Mouse (Mus musculus): ENCODE results near the gene Epha8. TPM values are rescaled to one million over a fixed set of nuclear protein-coding genes. Genes with fewer than 3 reads are reported as not detected.

The Epha8 gene
- polyA plus RNA-seq, 2 experiments from 2014 or later = not detected

- ATAC-seq = no peak
Observed at GRCm38 (mm10) chr4:136954562-136954961, 2.1 kb downstream of the Epha8 start.

DNA sequence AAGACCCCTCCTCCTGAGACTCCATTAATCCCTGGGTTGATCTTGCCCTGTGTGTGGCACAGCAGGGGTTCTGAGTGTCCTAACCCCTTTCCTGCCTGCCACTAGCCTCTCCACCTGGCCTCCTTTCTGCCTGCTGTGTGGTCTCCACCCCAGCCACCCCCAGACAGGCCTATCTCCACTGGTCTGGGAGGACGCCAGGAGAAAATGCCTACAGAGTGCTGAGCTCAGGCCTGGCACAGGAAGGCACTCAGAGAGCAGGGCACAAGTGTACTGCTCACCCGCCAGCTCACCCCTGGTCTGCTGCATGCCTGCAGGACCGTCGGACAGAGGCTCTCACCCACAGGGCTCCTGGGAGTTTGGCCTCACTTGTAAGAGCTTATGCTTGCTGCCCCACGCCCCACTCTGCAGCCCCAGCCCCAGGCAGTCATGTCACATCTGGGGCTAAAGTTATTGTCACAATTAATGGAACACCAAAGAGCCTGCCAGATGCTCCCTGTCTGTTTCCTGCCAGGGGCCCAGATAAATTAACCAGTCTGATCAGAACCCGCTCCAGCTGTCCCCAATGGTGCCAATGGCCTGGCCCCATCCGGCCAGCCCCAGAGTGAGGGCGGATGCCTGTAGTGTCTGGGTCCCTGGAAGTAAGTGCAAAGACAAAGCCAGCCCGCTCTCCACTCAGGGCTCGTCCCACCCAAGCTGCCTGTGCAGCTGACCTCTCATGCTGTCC, 7.2 kb downstream of the Epha8 start:
- ATAC-seq = no peak

DNA sequence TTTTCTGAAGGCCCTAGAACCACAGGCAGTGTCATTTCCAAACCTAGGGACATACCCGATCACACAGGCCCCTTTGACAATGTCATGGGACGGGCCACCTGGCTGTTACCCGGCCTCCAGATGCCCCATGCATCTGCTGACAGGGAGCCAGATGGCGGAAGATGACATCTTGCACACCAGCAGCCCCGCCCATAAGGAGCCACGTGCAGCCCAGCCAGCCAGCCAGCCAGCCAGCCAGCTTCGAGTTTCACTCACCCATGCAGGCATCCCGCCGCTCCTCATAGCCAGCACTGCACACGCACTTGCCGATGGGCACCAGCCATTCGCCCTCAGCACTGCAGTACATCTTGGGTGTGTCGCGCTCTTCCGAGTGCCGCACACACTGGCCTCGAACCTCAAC, 11.2 kb downstream of the Epha8 start:
- no peak for ATAC-seq

GRCm38 (mm10) chr4:136944558-136945350, 11.9 kb downstream of the Epha8 start:
- ATAC-seq = no peak

- no peak for ATAC-seq
Observed at GRCm38 (mm10) chr4:136943175-136943574, 13.4 kb downstream of the Epha8 start.

GRCm38 (mm10) chr4:136942761-136943160, 13.9 kb downstream of the Epha8 start:
- ATAC-seq = no peak

DNA sequence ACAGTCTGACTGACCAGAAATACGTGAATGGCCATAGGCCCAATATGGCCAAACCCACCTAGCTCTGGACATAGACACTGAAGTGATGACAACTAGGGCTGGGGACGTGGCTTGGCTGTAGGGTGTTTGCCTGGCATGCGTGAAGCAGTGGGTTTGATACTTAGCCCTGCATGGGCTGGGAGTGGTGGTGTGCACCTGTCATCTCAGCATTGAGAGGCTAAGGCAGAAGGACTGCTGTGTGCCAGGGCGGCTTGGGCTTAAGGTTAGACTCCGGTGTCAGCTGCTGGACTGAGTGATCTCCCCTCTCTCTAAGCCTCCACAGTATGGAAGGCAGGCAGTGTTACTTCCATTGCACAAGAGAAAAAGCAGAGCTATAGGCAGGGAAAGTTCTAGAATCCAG, 18.7 kb downstream of the Epha8 start:
- ATAC-seq = no peak

GRCm38 (mm10) chr4:136937344-136937743, 19.3 kb downstream of the Epha8 start:
- ATAC-seq = no peak

- ATAC-seq = no peak
Observed at GRCm38 (mm10) chr4:136934746-136935613, 21.6 kb downstream of the Epha8 start.

GRCm38 (mm10) chr4:136930474-136930873, 26.1 kb downstream of the Epha8 start:
- ATAC-seq = no peak

- ATAC-seq = no peak
Observed at GRCm38 (mm10) chr4:136928928-136929327, 27.7 kb downstream of the Epha8 start.

DNA sequence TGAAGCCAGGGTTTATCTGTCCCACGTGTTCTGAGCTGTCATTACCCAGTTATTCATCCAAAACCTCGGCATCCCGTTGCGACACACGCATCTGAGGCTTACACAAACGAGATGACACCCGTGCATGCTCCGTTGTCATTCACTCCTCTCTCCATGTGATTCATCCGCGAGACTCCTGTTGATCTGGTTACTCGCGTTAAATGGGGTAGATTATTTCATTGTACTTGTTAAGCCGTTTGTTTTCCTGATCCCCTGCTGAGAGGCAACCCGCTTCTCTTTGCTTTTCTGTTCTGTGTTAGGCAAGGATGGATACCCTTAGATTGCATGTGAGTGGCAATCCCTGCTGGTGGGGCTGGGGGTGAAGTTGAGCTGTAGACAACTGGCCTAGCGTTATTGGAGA, 30.8 kb downstream of the Epha8 start:
- no peak for ATAC-seq

- ATAC-seq = no peak
Observed at GRCm38 (mm10) chr4:136924529-136924928, 32.1 kb downstream of the Epha8 start.

DNA sequence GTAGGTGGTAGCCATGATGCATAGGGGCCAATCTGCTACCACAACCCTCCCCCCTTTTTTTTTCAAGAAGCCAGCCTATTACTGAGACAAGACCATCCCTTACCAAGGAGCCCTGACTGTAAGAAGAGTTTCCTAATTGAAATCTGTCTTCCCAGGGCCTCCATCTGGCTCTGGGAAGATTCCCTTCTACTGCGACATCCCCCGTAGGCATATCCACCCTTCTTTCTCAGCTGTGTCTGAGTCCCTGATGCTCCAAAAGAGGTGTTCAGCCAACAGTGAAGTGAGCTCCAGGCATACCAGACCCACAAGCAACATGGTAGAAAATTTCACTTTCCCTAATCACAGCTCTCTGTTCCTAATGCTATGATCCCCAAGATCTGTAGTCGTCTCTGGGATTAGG, 37.1 kb downstream of the Epha8 start:
- ATAC-seq = no peak

GRCm38 (mm10) chr4:136918834-136919233, 37.8 kb downstream of the Epha8 start:
- ATAC-seq = no peak

- ATAC-seq = no peak
Observed at GRCm38 (mm10) chr4:136917165-136917524, 39.5 kb downstream of the Epha8 start.

DNA sequence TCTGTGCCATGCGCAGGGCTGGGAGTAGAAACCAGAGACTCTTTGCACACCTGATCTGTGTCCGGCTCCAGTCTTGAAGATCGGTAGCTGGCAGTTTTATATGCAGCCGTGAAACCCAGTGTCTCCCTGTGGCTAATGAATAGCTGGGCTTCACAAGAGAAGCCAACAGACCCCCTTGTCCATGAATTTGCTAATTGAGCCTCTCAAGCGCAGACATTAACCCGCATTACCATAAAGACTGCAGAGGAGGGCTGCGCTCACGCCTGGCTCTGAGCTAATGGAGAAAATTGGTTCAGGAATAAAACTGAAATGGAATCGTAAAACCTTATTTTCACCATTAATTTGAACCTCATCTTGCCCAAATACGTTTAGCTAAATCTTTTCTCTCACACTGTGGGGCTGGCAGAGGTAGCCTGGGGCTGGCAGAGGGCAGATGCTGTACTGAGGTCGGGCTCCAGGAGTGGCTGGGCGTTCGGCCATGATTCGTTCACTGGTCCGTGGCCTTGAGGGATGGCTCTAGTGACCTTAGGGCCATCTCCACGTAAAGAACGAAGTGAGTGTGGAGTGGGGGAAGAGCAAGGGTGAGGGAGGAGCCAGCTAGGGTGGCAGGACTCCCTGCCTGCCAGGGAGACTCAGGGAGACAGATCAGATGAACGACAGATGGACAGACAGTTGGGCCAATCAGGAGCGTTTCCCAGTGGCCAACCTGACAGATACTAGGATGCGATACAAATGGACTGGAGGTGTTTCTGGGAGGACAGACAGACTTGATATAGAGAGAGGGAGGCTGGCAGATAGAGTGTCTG, 40.1 kb downstream of the Epha8 start:
- no peak for ATAC-seq

- ATAC-seq = no peak
Observed at GRCm38 (mm10) chr4:136912841-136913240, 43.8 kb downstream of the Epha8 start.

DNA sequence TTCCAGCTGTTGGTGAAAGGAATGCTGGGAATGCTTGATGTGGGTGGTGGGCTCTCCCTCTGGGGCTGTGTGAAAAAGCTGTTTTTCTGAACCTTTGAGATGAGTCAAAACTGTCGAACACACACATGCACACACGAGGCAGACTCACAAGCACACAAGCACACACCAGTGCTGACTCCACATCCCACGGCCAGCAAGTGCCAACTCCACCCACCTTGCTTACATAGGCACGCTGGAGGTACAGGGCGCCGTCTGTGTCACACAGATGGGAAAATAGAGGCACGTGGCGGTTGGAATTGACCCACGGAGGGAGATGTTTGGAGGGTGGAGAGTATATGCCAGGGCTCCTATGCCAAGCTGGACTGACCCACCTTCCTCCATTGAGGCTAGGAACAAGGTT, 44.8 kb downstream of the Epha8 start:
- ATAC-seq = no peak

DNA sequence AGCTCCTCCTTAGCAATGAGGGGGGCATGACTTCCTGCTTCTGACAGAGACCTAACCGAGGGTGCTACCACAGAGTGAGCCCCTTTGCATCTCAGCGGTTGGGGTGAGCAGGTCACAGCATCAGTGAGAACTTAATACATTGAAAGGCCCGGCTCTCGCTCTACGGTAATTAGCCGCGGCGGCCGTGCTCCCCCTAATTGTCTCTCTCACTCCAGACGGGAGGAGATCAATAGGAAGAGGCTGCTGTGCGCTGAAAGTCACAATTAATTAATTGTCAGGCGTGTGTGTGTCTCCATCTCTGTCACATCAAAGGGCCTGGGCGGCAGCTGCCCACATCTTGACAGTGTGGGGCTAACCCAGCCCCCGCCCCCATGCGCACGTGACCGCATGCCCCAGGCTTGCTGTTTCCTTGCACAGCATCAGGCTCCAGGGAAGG, 45.4 kb downstream of the Epha8 start:
- ATAC-seq = no peak

GRCm38 (mm10) chr4:136907809-136908208, 48.8 kb downstream of the Epha8 start:
- no peak for ATAC-seq

DNA sequence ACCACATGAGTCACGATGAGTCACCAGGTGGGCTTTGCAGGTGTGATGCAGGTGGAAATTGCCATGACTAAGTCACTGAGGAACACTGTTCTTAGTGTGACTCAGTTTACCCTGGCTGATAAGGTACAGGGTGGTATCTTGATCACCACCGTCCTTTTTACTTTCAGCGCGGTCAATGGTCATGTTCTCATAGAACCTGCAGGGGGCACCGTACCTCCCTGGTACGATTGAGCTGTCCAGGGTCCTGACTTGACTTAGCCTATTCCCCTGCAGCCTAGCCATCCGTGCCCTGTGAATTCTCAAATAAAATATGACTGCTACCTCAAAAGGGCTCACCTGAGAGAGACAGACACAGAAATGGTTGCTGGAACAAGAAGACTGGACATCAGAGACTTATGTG, 49.6 kb downstream of the Epha8 start:
- ATAC-seq = no peak
